Mouse (Mus musculus): ENCODE results near the gene Fstl5. TPM values are rescaled to one million over a fixed set of nuclear protein-coding genes. Genes with fewer than 3 reads are reported as not detected.

The Fstl5 gene
- 60.9 and 71.7 TPM in 2 replicates for total RNA-seq (2014; rRNA removed)
- 46.2 and 47.9 TPM in 2 replicates for polyA plus RNA-seq (2015; fragmentation: Nextera tagmentation; extraction: Ambion mirVana)

DNA sequence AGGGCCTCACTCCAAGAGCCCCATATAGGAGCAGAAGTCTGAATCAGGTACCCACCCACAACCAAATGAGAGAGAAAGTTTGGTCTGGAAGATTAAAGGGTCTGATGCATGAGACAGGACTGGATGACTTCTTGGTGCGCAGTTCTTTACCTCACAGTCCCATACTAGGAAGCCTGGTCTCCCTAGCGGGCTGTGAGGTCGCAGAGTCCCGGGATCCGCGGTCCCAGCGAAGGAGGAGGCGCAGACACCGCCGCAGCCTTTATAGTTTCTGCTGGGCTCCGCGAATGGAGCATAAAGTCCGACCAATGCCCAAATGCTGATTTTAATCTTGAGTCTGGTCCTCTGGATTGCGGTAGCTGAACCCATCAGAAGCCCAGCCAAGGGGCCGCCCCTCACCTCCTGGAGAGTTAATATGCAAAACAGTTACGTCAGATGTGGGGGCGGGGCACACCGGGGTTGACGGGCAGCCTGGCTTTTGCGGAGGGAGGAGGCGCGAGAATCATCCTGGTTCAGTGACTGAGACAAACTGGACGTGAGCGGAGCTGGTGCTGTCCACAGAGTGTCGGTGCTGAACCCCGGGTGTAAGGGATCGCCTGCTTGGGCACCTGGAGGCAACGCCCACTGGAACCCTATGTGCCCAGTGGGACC, at the start of gene Fstl5:
Gene Fstl5 (plus strand): TSS at position 211 of the 648 bp plus-strand sequence.
- no peaks in the 10 kb centered on the region for H3K9me3 ChIP-seq (ENCODE audit: low read length)
- WGBS: under 1% methylated on average over 28 of the region's 28 CpGs
- TF ChIP-seq CTCF (IDR thresholded peaks at IDR 0.05): no peak
- H3K27me3 ChIP-seq (ENCODE audit: insufficient read depth, low read length): no peaks in the 10 kb centered on the region
- 0 out of 2 replicates have a peak, but pooled peaks cover 2% of the 10 kb centered on the region for H3K4me1 ChIP-seq (ENCODE audit: insufficient read depth, low read length)
- peak within 1 kb of the TSS; percentile 67 for H3K4me2 ChIP-seq (ENCODE audit: low read depth, low read length, poor library complexity, severe bottlenecking)
- H3K36me3 ChIP-seq (ENCODE audit: insufficient read depth, low read length): no peaks in the 10 kb centered on the region
- H3K4me3 ChIP-seq (ENCODE audit: low read depth, low read length): peak within 1 kb of the TSS; percentile 59
- 0 out of 2 replicates have a peak within 1 kb of the TSS, but pooled peaks have one; percentile 18 for H3K27ac ChIP-seq (ENCODE audit: low read depth, low read length)
- peak; percentile 90 for ATAC-seq (ENCODE audit: low FRiP score)
- H3K9ac ChIP-seq (replicated peaks; ENCODE audit: low read length, poor library complexity, severe bottlenecking): peak within 1 kb of the TSS; percentile 57
- DNase-seq (ENCODE audit: low spot score): peak; percentile 89

DNA sequence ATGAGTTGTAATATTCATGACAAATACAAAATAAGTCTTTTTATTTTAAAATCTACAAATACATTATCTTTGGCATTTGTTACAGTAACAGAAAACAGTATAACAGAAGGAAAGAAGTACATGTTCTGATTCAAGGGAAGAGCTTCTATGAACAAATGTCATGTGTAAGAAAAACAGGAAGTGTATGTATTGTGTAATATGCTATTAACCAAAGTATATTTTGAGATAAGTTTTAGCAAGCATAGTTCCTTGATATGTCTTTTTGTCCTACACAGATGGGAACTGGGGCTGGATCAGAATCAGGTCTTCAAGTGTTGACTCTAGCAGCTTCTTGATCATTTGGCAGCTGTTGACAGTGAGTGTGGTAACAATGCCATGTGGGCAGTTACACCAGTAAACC, 48.5 kb upstream of the Fstl5 start:
- no peak overlapping the region for H3K9ac ChIP-seq (replicated peaks; ENCODE audit: low read length, poor library complexity, severe bottlenecking)
- TF ChIP-seq CTCF (IDR thresholded peaks at IDR 0.05): no peak
- no peak for ATAC-seq (ENCODE audit: low FRiP score)

DNA sequence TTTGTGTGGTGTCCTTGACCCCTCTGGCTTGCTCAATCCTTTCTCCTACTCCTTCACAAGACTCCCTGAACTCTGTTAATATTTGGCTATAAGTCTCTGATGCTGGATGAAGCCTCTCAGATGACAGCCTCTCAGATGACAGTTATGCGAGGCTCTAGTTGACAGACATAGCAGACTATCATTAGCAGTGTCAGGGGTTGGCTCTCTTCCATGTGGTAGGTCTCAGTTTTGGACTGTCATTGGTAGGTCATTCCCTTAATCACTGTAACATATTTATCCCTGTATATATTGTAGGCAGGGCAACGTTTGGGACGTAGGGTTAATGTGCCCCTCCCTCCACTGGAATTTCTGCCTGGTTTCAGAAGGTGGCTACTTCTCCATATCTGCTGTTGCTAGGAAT, 22.9 kb upstream of the Fstl5 start:
- H3K4me3 ChIP-seq (ENCODE audit: low read depth, low read length): no peak overlapping the region
- DNase-seq (ENCODE audit: low spot score) (no peak), ATAC-seq (ENCODE audit: low FRiP score) (no peak)
- no peaks in the 10 kb centered on the region for H3K4me1 ChIP-seq (ENCODE audit: insufficient read depth, low read length)
- no peaks in the 10 kb centered on the region for H3K27me3 ChIP-seq (ENCODE audit: insufficient read depth, low read length)
- H3K36me3 ChIP-seq (ENCODE audit: insufficient read depth, low read length): no peaks in the 10 kb centered on the region
- no peaks in the 10 kb centered on the region for H3K9me3 ChIP-seq (ENCODE audit: low read length)
- H3K4me2 ChIP-seq (ENCODE audit: low read depth, low read length, poor library complexity, severe bottlenecking): no peak overlapping the region
- H3K9ac ChIP-seq (replicated peaks; ENCODE audit: low read length, poor library complexity, severe bottlenecking): no peak overlapping the region
- 91% methylated on average over 3 of the region's 3 CpGs for WGBS
- no peak overlapping the region for H3K27ac ChIP-seq (ENCODE audit: low read depth, low read length)
- TF ChIP-seq CTCF (IDR thresholded peaks at IDR 0.05): no peak

More for the DNA sequence above, 48.5 kb upstream of the Fstl5 start:
- Histone ChIP-seq H3K4me2 (ENCODE audit: low read depth, low read length, poor library complexity, severe bottlenecking) (no peak overlapping the region), H3K27me3 (ENCODE audit: insufficient read depth, low read length) (no peaks in the 10 kb centered on the region), H3K36me3 (ENCODE audit: insufficient read depth, low read length) (no peaks in the 10 kb centered on the region), H3K27ac (ENCODE audit: low read depth, low read length) (no peak overlapping the region), H3K4me3 (ENCODE audit: low read depth, low read length) (no peak overlapping the region), H3K9me3 (ENCODE audit: low read length) (no peaks in the 10 kb centered on the region), H3K4me1 (ENCODE audit: insufficient read depth, low read length) (no peaks in the 10 kb centered on the region)
- no peak for DNase-seq (ENCODE audit: low spot score)

DNA sequence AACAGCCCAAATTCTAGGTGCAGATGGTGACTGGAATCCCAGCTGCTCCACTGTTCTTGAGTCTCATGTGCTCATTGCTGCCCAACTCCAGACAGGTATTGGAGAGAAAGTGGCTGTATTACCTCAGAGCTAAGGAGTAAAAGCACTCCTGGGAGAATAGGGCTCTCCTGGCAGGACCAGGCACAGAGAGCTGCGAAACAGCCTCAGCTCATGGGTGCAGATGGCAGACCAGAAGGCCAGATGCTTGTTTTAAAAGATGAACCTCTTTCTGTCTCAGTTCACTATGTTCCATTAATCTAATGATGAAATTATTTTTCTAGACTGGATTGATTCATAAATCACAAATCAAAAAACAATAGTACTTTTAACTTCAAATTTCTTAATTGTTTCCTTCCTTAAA, 12.1 kb upstream of the Fstl5 start:
- Histone ChIP-seq H3K4me2 (ENCODE audit: low read depth, low read length, poor library complexity, severe bottlenecking) (no peak overlapping the region), H3K9me3 (ENCODE audit: low read length) (no peaks in the 10 kb centered on the region), H3K4me3 (ENCODE audit: low read depth, low read length) (no peak overlapping the region), H3K27me3 (ENCODE audit: insufficient read depth, low read length) (no peaks in the 10 kb centered on the region), H3K4me1 (ENCODE audit: insufficient read depth, low read length) (no peaks in the 10 kb centered on the region), H3K9ac (replicated peaks; ENCODE audit: low read length, poor library complexity, severe bottlenecking) (no peak overlapping the region), H3K27ac (ENCODE audit: low read depth, low read length) (no peak overlapping the region), H3K36me3 (ENCODE audit: insufficient read depth, low read length) (no peaks in the 10 kb centered on the region)
- TF ChIP-seq CTCF (IDR thresholded peaks at IDR 0.05): no peak
- 83% methylated on average over 1 of the region's 1 CpGs for WGBS
- DNase-seq (ENCODE audit: low spot score) (no peak), ATAC-seq (ENCODE audit: low FRiP score) (no peak)

DNA sequence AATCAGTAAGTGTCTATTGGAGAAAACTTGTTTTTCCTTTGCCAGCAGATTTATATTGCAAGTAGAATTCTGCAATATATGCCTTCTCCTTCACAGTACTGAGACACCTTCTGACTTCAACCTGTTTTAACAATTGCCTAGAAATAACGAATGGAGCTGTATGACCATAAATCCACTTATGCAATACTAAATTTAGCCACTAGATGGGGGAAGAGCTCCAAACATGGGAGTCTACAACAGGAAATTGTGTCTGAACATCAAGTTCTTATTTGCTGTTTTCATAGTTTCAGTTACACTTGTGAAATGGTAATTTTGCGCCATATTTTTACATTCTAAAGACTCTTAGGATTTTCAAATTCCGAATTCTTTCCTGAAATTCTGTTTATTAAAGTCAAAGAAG, 6.2 kb upstream of the Fstl5 start:
- Histone ChIP-seq H3K4me2 (ENCODE audit: low read depth, low read length, poor library complexity, severe bottlenecking) (no peak overlapping the region), H3K36me3 (ENCODE audit: insufficient read depth, low read length) (no peaks in the 10 kb centered on the region), H3K4me1 (ENCODE audit: insufficient read depth, low read length) (no peaks in the 10 kb centered on the region), H3K9ac (replicated peaks; ENCODE audit: low read length, poor library complexity, severe bottlenecking) (no peak overlapping the region), H3K27me3 (ENCODE audit: insufficient read depth, low read length) (no peaks in the 10 kb centered on the region), H3K9me3 (ENCODE audit: low read length) (no peaks in the 10 kb centered on the region), H3K27ac (ENCODE audit: low read depth, low read length) (no peak overlapping the region), H3K4me3 (ENCODE audit: low read depth, low read length) (no peak overlapping the region)
- WGBS: 0% methylated on average over 3 of the region's 3 CpGs
- DNase-seq (ENCODE audit: low spot score) (peak; percentile 94), ATAC-seq (ENCODE audit: low FRiP score) (no peak)
- peak; percentile 97 for TF ChIP-seq CTCF (IDR thresholded peaks at IDR 0.05)

DNA sequence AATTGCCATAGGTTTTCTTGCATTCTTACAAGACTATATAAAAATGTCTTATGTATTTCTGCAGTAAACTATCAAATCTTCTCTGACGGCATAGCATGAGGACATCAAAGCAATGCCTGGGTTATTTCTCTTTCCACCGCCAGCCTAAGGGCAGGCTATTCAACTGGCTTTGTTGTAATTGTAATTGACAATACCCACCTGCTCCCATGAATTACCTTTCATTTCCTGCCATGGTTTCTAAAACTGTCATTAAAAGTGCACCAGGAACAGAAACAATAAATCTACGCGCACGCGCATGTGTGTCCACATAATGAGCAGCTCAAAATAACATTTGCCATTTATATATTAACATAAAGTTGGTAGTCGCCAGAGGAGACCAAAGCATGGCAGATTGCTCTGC, 1.2 kb upstream of the Fstl5 start:
- Histone ChIP-seq H3K4me1 (ENCODE audit: insufficient read depth, low read length) (0 out of 2 replicates have a peak, but pooled peaks cover 2% of the 10 kb centered on the region), H3K9ac (replicated peaks; ENCODE audit: low read length, poor library complexity, severe bottlenecking) (no peak overlapping the region), H3K36me3 (ENCODE audit: insufficient read depth, low read length) (no peaks in the 10 kb centered on the region), H3K4me3 (ENCODE audit: low read depth, low read length) (no peak overlapping the region), H3K9me3 (ENCODE audit: low read length) (no peaks in the 10 kb centered on the region), H3K27me3 (ENCODE audit: insufficient read depth, low read length) (no peaks in the 10 kb centered on the region), H3K27ac (ENCODE audit: low read depth, low read length) (no peak overlapping the region), H3K4me2 (ENCODE audit: low read depth, low read length, poor library complexity, severe bottlenecking) (no peak overlapping the region)
- ATAC-seq (ENCODE audit: low FRiP score): no peak
- DNase-seq (ENCODE audit: low spot score): no peak
- WGBS: 58% methylated on average over 7 of the region's 7 CpGs
- TF ChIP-seq CTCF (IDR thresholded peaks at IDR 0.05): no peak

Data from midbrain, postnatal 0 days (tissue).